Mouse (Mus musculus) natural killer cell, adult 2 months (primary cell): ENCODE measurements around the gene Bcl2l1.

Experiments used
- DNase-seq, 2 experiments: peaks; one replicate each; pipeline ENCODE4 v3.0.0; 2022; ENCODE audit warnings: low spot score in 2 of 2

Gene Bcl2l1

DNA sequence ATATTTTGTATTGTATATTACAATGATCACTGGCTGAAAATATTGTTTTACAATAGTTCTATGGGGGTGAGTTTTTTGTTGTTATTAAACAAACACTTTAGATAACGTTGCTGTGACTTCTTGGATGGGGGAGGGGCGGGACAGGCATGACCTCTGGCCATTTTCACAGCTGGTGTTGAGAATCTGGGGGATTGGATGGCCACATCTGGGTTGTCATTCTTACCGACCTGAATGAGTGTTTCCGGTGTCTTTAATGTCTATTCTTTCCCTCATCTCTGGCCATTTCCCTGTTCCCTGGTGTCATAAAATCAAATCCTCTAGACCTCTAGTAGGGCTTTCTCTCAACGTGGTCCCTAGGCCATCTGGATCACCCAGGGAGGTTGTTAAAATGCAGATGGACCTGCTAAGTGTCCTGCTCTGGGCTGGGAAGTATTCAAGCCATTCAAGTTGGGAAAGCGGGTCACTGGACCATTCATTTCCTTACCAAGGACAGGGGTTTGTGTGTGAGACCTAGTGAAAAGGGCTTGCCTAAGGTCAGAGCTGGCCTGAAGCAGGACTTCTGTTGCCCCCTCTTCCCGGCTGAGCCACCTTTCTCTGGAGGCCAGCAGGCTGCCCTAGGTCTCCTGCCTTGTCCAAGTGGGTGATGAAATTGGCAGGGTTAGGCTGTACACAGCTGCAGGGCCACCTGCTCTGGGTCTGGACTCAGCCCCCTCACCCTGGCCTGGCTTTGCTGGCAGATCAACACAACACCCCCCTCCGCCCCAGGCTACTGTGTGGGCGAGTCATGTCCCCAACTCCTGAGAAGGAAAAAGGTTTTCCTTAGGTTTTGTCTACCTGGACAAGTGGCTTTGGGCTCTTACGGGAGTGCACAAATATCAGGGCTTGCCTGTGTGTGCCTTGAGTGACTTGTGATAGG is 94.0 kb downstream of the Bcl2l1 start:
- no peak for DNase-seq

- DNase-seq, result no peak
Measured at GRCm38 (mm10) chr2:152736748-152737147, 94.8 kb downstream of the Bcl2l1 start.

- DNase-seq, result peak; percentile 51 to 56
Measured at GRCm38 (mm10) chr2:152736090-152736601, 95.4 kb downstream of the Bcl2l1 start, which contains the start of gene Id1. Id1 (plus strand) TSS chr2:152736251.

- DNase-seq, result peak; percentile 66 to 70
Measured at GRCm38 (mm10) chr2:152734984-152735383, 96.5 kb downstream of the Bcl2l1 start.

- DNase-seq, result no peak
Measured at GRCm38 (mm10) chr2:152734501-152734900, 97.0 kb downstream of the Bcl2l1 start.

DNA sequence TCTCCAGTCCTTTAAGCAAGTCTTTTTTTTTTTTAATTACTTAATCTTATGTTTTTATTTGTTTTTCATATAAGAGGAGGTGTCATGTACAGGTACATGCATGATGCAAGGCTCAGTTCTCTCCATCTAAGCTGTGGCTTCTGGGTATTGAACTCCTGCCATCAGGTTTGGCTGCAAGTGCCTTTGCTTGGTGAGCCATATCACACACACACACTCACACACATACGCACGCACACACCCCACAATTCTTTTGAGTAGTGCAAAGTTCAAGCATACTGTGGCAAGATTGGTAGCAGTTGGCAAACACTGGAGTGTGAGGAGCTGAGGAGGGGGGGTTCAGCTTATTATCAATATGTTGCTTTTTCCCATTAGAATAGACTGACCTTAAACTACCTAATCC is 98.3 kb downstream of the Bcl2l1 start:
- no peak for DNase-seq
